Mouse (Mus musculus) CH12.LX (cell line): ENCODE data around the gene Xrra1. TPM values are rescaled to one million over a fixed set of nuclear protein-coding genes. Genes with fewer than 3 reads are reported as not detected.

Source experiments
- DNase-seq: peaks from one replicate; pipeline ENCODE4 v3.0.0-alpha.2; 2013; ENCODE audit errors: extremely low read depth
- H3K27ac ChIP-seq: 2 replicates; pipeline ENCODE4 v1.5.1; 2012; ENCODE audit warnings: low read depth, mild to moderate bottlenecking, control low read depth, moderate library complexity; ENCODE audit not compliant: insufficient read depth
- H3K27me3 ChIP-seq: replicated peaks from 2 replicates; pipeline ENCODE3; 2012; ENCODE audit warnings: inconsistent platforms
- H3K36me3 ChIP-seq, 2 experiments: replicated peaks in 1 of 2; 2 replicates each; pipeline versions ENCODE3 to v1.6.1; 2012; ENCODE audit warnings: inconsistent platforms in 1 of 2, low read length in 1 of 2, mild to moderate bottlenecking in 1 of 2, mixed read lengths in 1 of 2, moderate library complexity in 1 of 2; ENCODE audit not compliant: control insufficient read depth in 1 of 2, insufficient read depth in 1 of 2
- H3K4me1 ChIP-seq, 2 experiments: 2 replicates each; pipeline ENCODE4 v1.6.1; 2012; ENCODE audit warnings: inconsistent platforms in 1 of 2, moderate library complexity in 1 of 2; ENCODE audit not compliant: insufficient read depth in 2 of 2, control insufficient read depth in 1 of 2
- H3K4me2 ChIP-seq: 2 replicates; pipeline ENCODE4 v1.6.1; 2012; ENCODE audit warnings: low read depth, mild to moderate bottlenecking, control low read depth; ENCODE audit not compliant: poor library complexity, insufficient read depth, severe bottlenecking
- H3K4me3 ChIP-seq, 3 experiments: fragments of 150-350 bp in 1 of 3; sonication (generic) in 1 of 3; replicated peaks in 1 of 3; 2 replicates each; pipeline versions ENCODE3 to v1.5.1; 2011 to 2012; ENCODE audit warnings: low read depth in 2 of 3, low read length in 2 of 3, mild to moderate bottlenecking in 2 of 3, moderate library complexity in 2 of 3, control low read depth in 1 of 3, improper control_type of control experiment in 1 of 3, inconsistent platforms in 1 of 3, mixed read lengths in 1 of 3; ENCODE audit not compliant: poor library complexity in 1 of 3
- H3K79me2 ChIP-seq: replicated peaks from 2 replicates; pipeline ENCODE4 v1.6.1; 2012; ENCODE audit warnings: mild to moderate bottlenecking, moderate library complexity; ENCODE audit not compliant: control insufficient read depth, poor library complexity, insufficient read depth, severe bottlenecking; ENCODE audit errors: extremely low read depth
- H3K9ac ChIP-seq: 2 replicates; pipeline ENCODE4 v1.6.1; 2012; ENCODE audit warnings: low read depth, mild to moderate bottlenecking, control low read depth, moderate library complexity; ENCODE audit not compliant: insufficient read depth
- H3K9me3 ChIP-seq: replicated peaks from 2 replicates; pipeline ENCODE3; 2012; ENCODE audit warnings: low read length, inconsistent platforms, mixed read lengths
- BHLHE40 ChIP-seq: IDR thresholded peaks from 2 replicates; pipeline ENCODE4 v1.6.1; 2011; ENCODE audit warnings: mild to moderate bottlenecking, low read depth, low read length, improper control_type of control experiment
- CHD2 ChIP-seq: IDR thresholded peaks from 2 replicates; pipeline ENCODE4 v1.6.1; 2011; ENCODE audit warnings: low read length, improper control_type of control experiment
- E2F4 ChIP-seq: IDR thresholded peaks from 2 replicates; pipeline ENCODE4 v1.6.1; 2011; ENCODE audit warnings: low read depth, low read length, improper control_type of control experiment; ENCODE audit not compliant: insufficient replicate concordance
- ETS1 ChIP-seq: conservative IDR thresholded peaks from 2 replicates; pipeline ENCODE4 v1.6.1; 2012; ENCODE audit warnings: low read depth, mild to moderate bottlenecking, inconsistent platforms, low read length, improper control_type of control experiment, moderate library complexity
- IRF4 ChIP-seq: IDR thresholded peaks from 2 replicates; pipeline ENCODE4 v1.6.1; 2014; ENCODE audit warnings: low read depth, mild to moderate bottlenecking, inconsistent platforms, low read length, improper control_type of control experiment
- JUN ChIP-seq: IDR thresholded peaks from 2 replicates; pipeline ENCODE4 v1.6.1; 2011; ENCODE audit warnings: low read depth, mild to moderate bottlenecking, low read length, improper control_type of control experiment, moderate library complexity; ENCODE audit not compliant: insufficient read depth
- KAT2A ChIP-seq: IDR thresholded peaks from 2 replicates; pipeline ENCODE4 v1.6.1; 2012; ENCODE audit warnings: low read length, improper control_type of control experiment, inconsistent platforms; ENCODE audit not compliant: insufficient replicate concordance
- MAFK ChIP-seq: IDR thresholded peaks from 2 replicates; pipeline ENCODE4 v1.6.1; 2011; ENCODE audit warnings: low read length, improper control_type of control experiment; ENCODE audit not compliant: insufficient replicate concordance
- MAX ChIP-seq: IDR thresholded peaks from 2 replicates; pipeline ENCODE4 v1.6.1; 2011; ENCODE audit warnings: low read length, improper control_type of control experiment
- MEF2A ChIP-seq: IDR thresholded peaks from 2 replicates; pipeline ENCODE4 v1.6.1; 2014; ENCODE audit warnings: low read depth, mild to moderate bottlenecking, inconsistent platforms, low read length, improper control_type of control experiment, borderline replicate concordance
- NELFE ChIP-seq: IDR thresholded peaks from 2 replicates; pipeline ENCODE4 v1.6.1; 2011; ENCODE audit warnings: low read depth, low read length, improper control_type of control experiment
- POLR2AphosphoS2 ChIP-seq: IDR thresholded peaks from 2 replicates; pipeline ENCODE4 v1.6.1; 2011; ENCODE audit warnings: low read depth, low read length, improper control_type of control experiment
- RCOR1 ChIP-seq: conservative IDR thresholded peaks from 2 replicates; pipeline ENCODE4 v1.6.1; 2012; ENCODE audit warnings: low read depth, mild to moderate bottlenecking, inconsistent platforms, low read length, improper control_type of control experiment
- SIN3A ChIP-seq: IDR thresholded peaks from 2 replicates; pipeline ENCODE4 v1.6.1; 2012; ENCODE audit warnings: low read length, improper control_type of control experiment, inconsistent platforms
- UBTF ChIP-seq: IDR thresholded peaks from 2 replicates; pipeline ENCODE4 v1.6.1; 2012; ENCODE audit warnings: low read depth, mild to moderate bottlenecking, inconsistent platforms, low read length, improper control_type of control experiment, moderate library complexity
- USF1 ChIP-seq: IDR thresholded peaks from 2 replicates; pipeline ENCODE4 v1.6.1; 2014; ENCODE audit warnings: low read depth, mild to moderate bottlenecking, inconsistent platforms, low read length, improper control_type of control experiment
- ZC3H11A ChIP-seq: IDR thresholded peaks from 2 replicates; pipeline ENCODE4 v1.6.1; 2012; ENCODE audit warnings: low read depth, mild to moderate bottlenecking, inconsistent platforms, low read length, improper control_type of control experiment
- ZNF384 ChIP-seq: IDR thresholded peaks from 2 replicates; pipeline ENCODE4 v1.6.1; 2012; ENCODE audit warnings: low read depth, low read length, improper control_type of control experiment, inconsistent platforms
- dilution Hi-C: fragments of 300-500 bp; cut with MboI; formaldehyde crosslinking; loops from 2 replicates; pipeline ENCODE4 v1.14.3; 2020; ENCODE audit warnings: low sequenced_read_pairs; ENCODE audit not compliant: extremely low pct_unique_long_range_greater_than_20kb, extremely low pct_ligation_motif_present
- in situ Hi-C: fragments of 300-500 bp; cut with MboI; formaldehyde crosslinking; loops from 3 replicates; pipeline ENCODE4 v1.14.3; 2019; ENCODE audit warnings: low sequenced_read_pairs, low pct_ligation_motif_present, low pct_unique_long_range_greater_than_20kb, mixed read lengths
- polyA plus RNA-seq: library from polyadenylated mRNA; unstranded; fragments of >175 nt; gene quantifications from 2 replicates; pipeline ENCODE4 v1.2.1, GENCODE M21; 2012; ENCODE audit warnings: low read depth; ENCODE audit not compliant: insufficient read length
- total RNA-seq, 2 experiments: library from RNA; depleted of rRNA; stranded (reverse); fragments of 300-350 nt in 1 of 2; fragments of >200 nt in 1 of 2; gene quantifications; 2 replicates each; pipeline ENCODE4 v1.2.3; 2012 to 2014

Xrra1 gene
- total and polyA plus RNA-seq, 3 experiments = 0.17 to 0.59 (median 0.49) TPM

- DNase-seq = no peak
- Histone ChIP-seq H3K36me3 (peaks cover 42 to 58% of the 10 kb centered on the region in 2 experiments), H3K27ac (no peak overlapping the region), H3K9ac (no peak overlapping the region), H3K79me2 (0 out of 2 replicates have a peak, but pooled peaks cover 2% of the 10 kb centered on the region), H3K9me3 (no peaks in the 10 kb centered on the region), H3K27me3 (no peaks in the 10 kb centered on the region), H3K4me2 (no peak overlapping the region), H3K4me3 (no peak overlapping the region), H3K4me1 (peaks cover 12 to 56% of the 10 kb centered on the region in 2 experiments; a peak in 3 of 4 replicates)
- TF ChIP-seq KAT2A (no peak), E2F4 (no peak), POLR2AphosphoS2 (no peak), JUN (no peak), CHD2 (no peak), MAX (no peak), IRF4 (no peak), ZNF384 (no peak), BHLHE40 (no peak), SIN3A (no peak), MEF2A (no peak)
- in situ Hi-C loops = no loop called here
- dilution Hi-C loops = no loop called here
Observed at GRCm38 (mm10) chr7:99836781-99837180, 22.1 kb upstream of the Xrra1 start.

GRCm38 (mm10) chr7:99837358-99838071 is 21.4 kb upstream of the Xrra1 start:
- in situ Hi-C loops (no loop called here), dilution Hi-C loops (no loop called here)
- TF ChIP-seq CHD2 = no peak
- no peak for TF ChIP-seq ETS1
- no peak for TF ChIP-seq MAFK
- no peak for TF ChIP-seq NELFE
- no peak for TF ChIP-seq USF1
- no peak for TF ChIP-seq UBTF
- no peak for TF ChIP-seq KAT2A
- TF ChIP-seq IRF4 = no peak
- no peak for TF ChIP-seq ZC3H11A
- TF ChIP-seq RCOR1 = no peak
- Histone ChIP-seq H3K27ac (no peak overlapping the region), H3K79me2 (peaks cover 6% of the 10 kb centered on the region; the same call in 1 of the 2 replicates), H3K4me2 (no peak overlapping the region), H3K27me3 (no peaks in the 10 kb centered on the region), H3K4me1 (peaks cover 8 to 49% of the 10 kb centered on the region in 2 experiments; a peak in 3 of 4 replicates), H3K9ac (no peak overlapping the region), H3K4me3 (no peak overlapping the region), H3K9me3 (no peaks in the 10 kb centered on the region), H3K36me3 (peaks cover 48 to 65% of the 10 kb centered on the region in 2 experiments)
- no peak for DNase-seq
